Mouse (Mus musculus) cortical plate, adult 2 months (tissue): ENCODE results near the gene C1rl.

Experiments used
- CTCF ChIP-seq: fragments of 200-500 bp; IDR thresholded peaks from 2 replicates; pipeline ENCODE4 v1.5.1; 2011; ENCODE audit warnings: mild to moderate bottlenecking, control low read depth, low read length; ENCODE audit not compliant: insufficient read depth; ENCODE audit errors: extremely low read depth
- POLR2A ChIP-seq: fragments of 200-500 bp; IDR thresholded peaks from 2 replicates; pipeline ENCODE4 v1.6.1; 2011; ENCODE audit warnings: mild to moderate bottlenecking, low read length, control low read depth; ENCODE audit not compliant: insufficient read depth; ENCODE audit errors: extremely low read depth

- no peak for TF ChIP-seq CTCF
- TF ChIP-seq POLR2A, result no peak
Observed at GRCm38 (mm10) chr6:124453756-124454155, 39.2 kb upstream of the C1rl start.
